Mouse (Mus musculus) layer of hippocampus, adult 18-20 months (tissue): ENCODE data around the gene Fam120c. TPM values are rescaled to one million over a fixed set of nuclear protein-coding genes. Genes with fewer than 3 reads are reported as not detected.

Source experiments
- DNase-seq, 2 experiments: peaks; one replicate each; pipeline ENCODE4 v3.0.0; 2022; ENCODE audit warnings: low spot score in 2 of 2
- total RNA-seq, 2 experiments: library from RNA; stranded (reverse); gene quantifications; 2 replicates each; pipeline ENCODE4 v1.2.3; 2021

Gene Fam120c
- total RNA-seq, 2 experiments from 2014 or later, result 48.0 to 50.4 TPM

DNA sequence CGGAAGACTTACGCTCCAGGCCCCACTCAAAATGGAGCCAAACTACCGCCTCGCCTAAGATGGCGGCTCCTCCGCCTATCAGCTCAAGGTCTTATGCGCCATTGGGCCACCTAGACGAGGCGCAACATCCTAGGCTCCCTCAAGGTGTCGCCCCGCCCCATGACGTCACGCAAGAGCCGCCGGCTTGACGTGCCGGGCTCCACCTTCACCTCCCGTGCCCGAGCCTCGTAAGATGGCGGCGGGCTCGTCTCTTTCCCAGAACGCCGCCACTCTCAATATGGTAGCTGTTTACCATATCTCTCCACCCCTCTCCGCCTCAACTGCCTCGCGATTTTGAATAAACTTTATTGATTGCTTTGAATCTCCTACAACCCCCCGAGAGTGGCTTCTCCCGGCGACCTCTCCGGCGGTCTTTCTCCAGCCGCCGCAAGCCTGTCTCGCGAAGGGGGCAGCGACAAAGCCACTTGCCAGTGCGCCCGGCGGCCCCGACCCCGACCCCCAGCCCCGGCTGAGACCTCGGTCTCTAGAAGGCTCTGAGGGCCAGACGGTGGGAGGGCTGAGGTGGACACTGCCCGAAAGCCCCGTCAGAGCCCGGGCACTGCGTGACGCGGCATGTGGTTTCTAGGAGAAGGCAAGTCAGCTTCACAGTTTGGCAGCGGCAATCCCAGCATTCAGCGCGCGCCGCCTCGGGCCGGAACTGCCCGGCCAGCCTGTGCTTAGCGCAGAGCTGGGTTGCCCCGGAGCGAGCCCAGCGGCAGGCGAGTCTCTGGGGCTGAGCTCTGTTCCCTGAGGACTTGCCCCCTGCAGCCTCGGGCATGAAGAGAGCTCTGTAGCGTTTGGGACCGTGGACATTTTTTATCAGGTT lies 176.7 kb downstream of the Fam120c start, which contains the start of gene Phf8:
Gene Phf8, plus strand, starts transcription at position 215 of the 865 bp plus-strand sequence.
- peak; percentile 92 to 96 for DNase-seq

Other genes with a start within 250 kb of the Fam120c start
- 10 to 100 TPM; 76.2 to 81.0 TPM for gene Tsr2, start 247.6 kb upstream of the Fam120c start, total RNA-seq
- 10 to 100 TPM; 41.0 to 43.4 TPM for gene Wnk3, start 146.1 kb upstream of the Fam120c start, total RNA-seq
- gene Phf8, start 176.5 kb downstream of the Fam120c start, total RNA-seq, result 10 to 100 TPM; 28.8 to 34.3 TPM